Mouse (Mus musculus): ENCODE data around the gene Gm10961.

DNA sequence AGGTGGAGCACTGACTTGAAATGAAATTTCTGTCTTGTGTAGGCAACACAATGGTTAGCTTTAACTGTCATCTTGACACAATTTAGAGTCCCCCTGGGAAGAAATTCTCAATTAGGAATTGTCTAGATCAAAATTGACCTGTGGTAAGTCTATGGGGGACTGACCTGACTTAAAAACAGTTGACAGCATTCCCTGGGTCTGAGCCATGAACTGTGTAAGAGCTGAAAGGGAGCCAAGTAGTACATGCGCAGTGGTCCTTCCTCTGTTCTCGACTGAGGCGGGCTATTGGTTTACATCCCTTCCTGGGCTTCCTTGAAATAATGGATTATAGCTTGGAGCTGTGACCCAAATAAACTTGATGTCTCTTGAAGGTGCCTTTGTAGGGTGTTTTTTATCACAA lies 15.8 kb downstream of the Gm10961 start:
- TF ChIP-seq CTCF (IDR thresholded peaks at IDR 0.05; ENCODE audit: low read depth) (no peak), EP300 (IDR thresholded peaks at IDR 0.05; ENCODE audit: low read depth) (no peak)
